Mouse (Mus musculus) small intestine, adult 2 months (tissue): ENCODE measurements around the gene Olfr66.

Experiments used
- CTCF ChIP-seq: fragments of 200-500 bp; IDR thresholded peaks from 2 replicates; pipeline ENCODE4 v1.5.1; 2012; ENCODE audit warnings: low read depth, mild to moderate bottlenecking, control low read depth, inconsistent platforms, low read length, moderate library complexity, mixed read lengths; ENCODE audit not compliant: insufficient replicate concordance, insufficient read length; ENCODE audit errors: extremely low read depth
- POLR2A ChIP-seq: fragments of 200-500 bp; IDR thresholded peaks from 2 replicates; pipeline ENCODE4 v1.6.1; 2012; ENCODE audit warnings: low read depth, mild to moderate bottlenecking, control low read depth, inconsistent platforms, low read length, moderate library complexity

DNA sequence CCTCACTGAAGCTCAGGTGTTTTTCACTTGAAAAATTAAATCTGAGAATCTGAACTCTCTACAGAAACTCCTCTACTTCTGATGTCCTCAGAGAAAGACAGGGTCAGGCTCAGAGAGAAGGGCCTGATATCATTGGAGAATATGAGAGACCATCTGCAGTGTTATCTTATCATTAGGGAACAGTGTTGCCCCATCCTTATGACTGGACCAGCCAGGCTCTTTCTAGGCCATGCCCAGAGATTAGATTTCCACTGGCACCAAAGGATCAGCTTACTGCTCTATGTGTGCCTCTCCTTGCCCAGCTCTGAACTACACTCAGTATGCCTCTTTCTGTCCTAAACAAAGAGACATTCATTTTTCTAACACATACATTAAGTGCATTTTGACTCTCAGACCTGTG lies 29.3 kb upstream of the Olfr66 start:
- TF ChIP-seq CTCF (no peak), POLR2A (no peak)
